Mouse (Mus musculus): ENCODE measurements around the gene Foxq1.

Gene Foxq1

GRCm38 (mm10) chr13:31567617-31568294, 11.8 kb downstream of the Foxq1 start:
- in situ Hi-C loops (cut with MboI, MseI), result no loop called here

DNA sequence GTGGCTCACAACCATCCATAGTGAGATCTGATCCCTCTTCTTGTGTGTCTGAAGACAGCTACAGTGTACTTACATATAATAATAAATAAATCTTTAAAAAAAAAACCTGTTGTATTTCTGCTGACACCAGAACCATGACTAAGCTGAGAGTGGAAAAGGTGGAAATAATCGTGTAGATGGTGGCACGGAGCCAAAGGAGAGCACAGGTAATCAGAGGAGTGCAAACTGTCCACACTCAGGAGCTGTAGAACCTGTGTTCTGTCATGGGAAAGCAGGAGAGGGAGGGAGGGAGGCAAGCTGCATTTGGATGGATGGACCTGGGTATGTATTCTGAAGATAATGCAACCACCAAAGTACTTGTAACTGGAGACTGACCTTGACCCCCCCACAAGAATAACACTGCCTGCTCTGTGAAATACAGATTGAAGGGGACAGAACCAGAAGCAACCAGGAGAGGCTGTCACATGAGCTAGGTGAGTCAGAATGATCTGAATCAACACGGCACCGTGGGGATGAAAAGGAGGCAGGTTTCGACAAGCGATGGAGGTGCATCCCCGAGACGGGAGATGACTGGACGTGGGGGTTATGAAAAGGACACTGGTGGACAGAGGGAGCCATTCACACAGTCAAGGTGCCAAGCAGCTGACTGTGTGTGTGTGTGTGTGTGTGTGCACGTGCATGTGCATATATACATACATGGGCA, 17.0 kb downstream of the Foxq1 start:
- in situ Hi-C loops (cut with MboI, MseI), result loop anchor here (5.0 kb wide), 1 partner anchor 44 kb away; no protein-coding TSS in a partner anchor

GRCm38 (mm10) chr13:31574627-31575026, 18.7 kb downstream of the Foxq1 start:
- in situ Hi-C loops (cut with MboI, MseI), result loop anchor here (5.0 kb wide), 1 partner anchor 43 kb away; no protein-coding TSS in a partner anchor

DNA sequence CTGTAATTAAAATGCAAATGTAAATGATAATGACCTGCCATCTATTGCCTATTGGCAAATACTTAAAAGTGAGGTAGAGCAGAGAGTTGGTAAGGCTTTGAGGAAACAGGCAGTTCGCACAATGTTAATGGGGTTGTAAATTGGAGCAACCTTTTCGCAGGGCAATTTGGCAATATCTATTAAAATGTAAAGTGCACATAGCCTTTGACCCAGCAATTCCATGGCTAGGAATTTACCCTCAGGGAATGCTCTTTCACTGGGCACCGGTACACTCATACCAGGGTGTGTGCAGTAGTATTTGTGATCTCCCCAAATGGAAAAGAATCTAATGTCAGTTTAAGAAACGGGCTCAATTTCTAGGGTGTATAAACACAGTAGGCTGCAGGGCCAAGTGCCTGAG, 20.8 kb downstream of the Foxq1 start:
- in situ Hi-C loops (cut with MboI, MseI), result no loop called here

- in situ Hi-C loops (cut with MboI, MseI), result no loop called here
These were observed 21.6 kb downstream of the Foxq1 start for GRCm38 (mm10) chr13:31577576-31577975.

- in situ Hi-C loops (cut with MboI, MseI), result no loop called here
These were observed 22.5 kb downstream of the Foxq1 start for GRCm38 (mm10) chr13:31578389-31578788.

DNA sequence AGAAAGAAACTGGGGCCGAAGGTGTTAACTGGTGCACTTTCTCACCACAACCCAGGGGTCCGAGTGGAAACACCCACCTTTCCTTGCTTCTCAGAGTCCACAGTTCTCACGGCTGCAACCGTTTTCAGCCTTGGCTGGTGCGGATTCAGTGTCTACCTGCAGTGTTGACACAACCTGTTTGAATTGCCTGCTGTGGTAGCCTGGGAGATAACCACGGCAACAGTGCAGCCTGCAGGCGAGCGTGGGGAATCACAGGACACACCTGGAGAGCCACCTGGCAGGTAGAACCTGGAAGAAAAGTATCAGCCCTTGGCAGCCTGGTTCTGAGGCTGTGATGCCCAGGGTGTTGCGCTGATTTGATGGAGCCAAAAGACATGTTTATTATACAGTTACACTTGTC, 23.9 kb downstream of the Foxq1 start:
- in situ Hi-C loops (cut with MboI, MseI), result no loop called here

DNA sequence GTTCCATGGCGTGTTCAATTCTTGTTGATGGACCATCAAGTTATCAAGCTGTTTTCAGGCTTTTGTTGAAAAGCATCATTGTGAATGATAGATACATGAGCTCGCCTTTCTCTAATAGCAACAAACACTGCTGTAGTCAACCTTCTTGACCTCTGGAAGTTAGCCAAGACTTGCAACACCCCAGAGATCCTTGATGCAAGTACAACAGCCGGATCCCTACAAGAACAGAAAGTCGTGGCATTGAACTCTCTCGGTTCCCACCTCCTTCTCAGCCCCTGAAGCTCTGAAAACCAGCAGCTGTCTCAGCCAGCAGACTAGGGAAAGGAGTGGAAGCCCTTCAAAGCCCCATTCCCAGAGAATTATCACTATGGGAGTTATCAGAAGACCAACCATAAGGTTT, 31.4 kb downstream of the Foxq1 start:
- in situ Hi-C loops (cut with MboI, MseI), result no loop called here

- in situ Hi-C loops (cut with MboI, MseI), result no loop called here
These were observed 43.6 kb downstream of the Foxq1 start for GRCm38 (mm10) chr13:31599576-31599975.

DNA sequence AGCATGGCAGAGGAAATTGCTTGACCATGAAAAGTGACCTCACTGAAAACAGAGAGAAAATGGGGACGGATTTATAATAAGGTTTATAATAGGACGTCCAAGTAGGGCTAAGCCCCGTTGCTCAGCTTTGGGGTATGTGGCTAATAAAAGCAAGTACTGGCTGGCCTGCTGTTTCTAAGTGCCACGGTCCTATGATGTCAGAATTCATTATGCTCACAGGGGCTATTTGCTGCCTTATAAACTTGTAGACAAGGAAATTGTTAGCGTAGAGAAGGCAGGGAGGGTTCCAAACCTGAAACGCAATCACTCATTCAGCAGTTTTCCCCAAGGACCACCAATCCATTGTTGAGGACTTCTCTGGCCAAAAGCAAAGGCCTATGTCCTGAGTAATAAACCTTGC, 48.0 kb downstream of the Foxq1 start:
- in situ Hi-C loops (cut with MboI, MseI), result no loop called here
